9 mouse cellular contexts compared by ENCODE assay signal in genomic region chr5:24483326-24483725, GRCm38 (mm10). TPM values are rescaled to one million over a fixed set of nuclear protein-coding genes. Genes with fewer than 3 reads are reported as not detected.
DNase-seq lines count a peak whose midpoint lies in the region; ATAC-seq and TF ChIP-seq lines count a peak whose summit lies in the region.
"Had no signal": no experiment of that assay in that cellular context is flagged by ENCODE, and none has a peak within 500 bp of the region (broad histone marks: within the 10 kb centered on the region; RNA-seq: fewer than 3 reads in every experiment).

No protein-coding gene starts in this region.

- no peak overlapping the region for H3K4me3 ChIP-seq in bone marrow macrophage, adult 2 months (ENCODE audit: insufficient read depth, low read length)
- H3K4me3 ChIP-seq in forebrain, embryonic 10.5 days = no peak overlapping the region
- H3K4me3 ChIP-seq: heart, embryonic 15.5 days had no signal

- no peak overlapping the region for H3K27ac ChIP-seq in bone marrow macrophage, adult 2 months (ENCODE audit: insufficient read depth, low read depth, low read length)
- no peak overlapping the region for H3K27ac ChIP-seq in forebrain, embryonic 10.5 days
- H3K27ac ChIP-seq: heart, embryonic 15.5 days had no signal

- TF ChIP-seq POLR2A in bone marrow macrophage, adult 2 months (IDR thresholded peaks at IDR 0.05; ENCODE audit: borderline replicate concordance, low read depth, low read length) = no peak

- no peak for ATAC-seq in erythroblast, adult 5-6 weeks (replicated peaks; ENCODE audit: low FRiP score, poor library complexity, severe bottlenecking)

- 16% methylated on average over 10 of the region's 11 CpGs for WGBS in forebrain, embryonic 10.5 days

- no peaks in the 10 kb centered on the region for H3K4me1 ChIP-seq in bone marrow macrophage, adult 2 months (ENCODE audit: control insufficient read depth, insufficient read depth, low read length)
- peaks cover 75% of the 10 kb centered on the region for H3K4me1 ChIP-seq in forebrain, embryonic 10.5 days

- H3K36me3 ChIP-seq in forebrain, embryonic 10.5 days (replicated peaks) = peaks cover 89% of the 10 kb centered on the region

- peak; percentile 86 for DNase-seq in MN1 (ENCODE audit: low spot score)
- peak; percentile 80 for DNase-seq in forebrain, embryonic 10.5 days (ENCODE audit: extremely low spot score, low spot score)
- DNase-seq in heart, postnatal 4 days = peak; percentile 74
- DNase-seq in kidney, postnatal 4 days = peak; percentile 76 to 85
- peak; percentile 63 for DNase-seq in lung, postnatal 14 days
- DNase-seq in retina, postnatal 1 day = peak; percentile 86

- H3K27me3 ChIP-seq in forebrain, embryonic 10.5 days (ENCODE audit: poor library complexity, severe bottlenecking) = peaks cover 61% of the 10 kb centered on the region

- H3K9me3 ChIP-seq in forebrain, embryonic 10.5 days = no peaks in the 10 kb centered on the region
- H3K9me3 ChIP-seq: heart, embryonic 15.5 days had no signal

- peak; percentile 9; the same call in 1 of the 2 replicates for TF ChIP-seq CTCF in bone marrow macrophage, adult 2 months (IDR thresholded peaks at IDR 0.05; ENCODE audit: low read depth, low read length)

RNA-seq across cellular contexts. Expression of gene Agap3, which starts 31.3 kb away (rescaled TPM):
- 75.2 and 77.7 TPM in 2 replicates for polyA plus RNA-seq in bone marrow macrophage, adult 2 months (2012; ENCODE audit: insufficient read depth, insufficient read length, missing spikeins)
- 24.1 and 29.0 TPM in 2 replicates for polyA plus RNA-seq in forebrain, embryonic 10.5 days (2016; fragmentation: Nextera tagmentation; extraction: Ambion mirVana)
- total RNA-seq in heart, postnatal 4 days (2021) = 10 to 100 TPM; 83.4 to 97.4 TPM
- 1.0 and 3.5 TPM in 2 replicates for total RNA-seq in erythroblast, adult 5-6 weeks (2015; ENCODE audit: low replicate concordance)
- 10.5 and 14.5 TPM in 2 replicates for total RNA-seq in erythroblast, adult 5-6 weeks (2017; ENCODE audit: low replicate concordance)

RNA-seq across cellular contexts. Expression of gene Tmub1, which starts 35.7 kb away (rescaled TPM):
- 7.9 and 12.7 TPM in 2 replicates for polyA plus RNA-seq in bone marrow macrophage, adult 2 months (2012; ENCODE audit: insufficient read depth, insufficient read length, missing spikeins)
- 28.4 and 31.8 TPM in 2 replicates for polyA plus RNA-seq in forebrain, embryonic 10.5 days (2016; fragmentation: Nextera tagmentation; extraction: Ambion mirVana)
- total RNA-seq in heart, postnatal 4 days (2021) = 1 to 10 TPM; 8.5 to 8.7 TPM
- total RNA-seq in erythroblast, adult 5-6 weeks (2015; ENCODE audit: low replicate concordance) = 2.9 and 3.7 TPM in 2 replicates
- total RNA-seq in erythroblast, adult 5-6 weeks (2017; ENCODE audit: low replicate concordance) = 2.0 and 4.3 TPM in 2 replicates

RNA-seq across cellular contexts. Expression of gene Fastk, which starts 38.2 kb away (rescaled TPM):
- polyA plus RNA-seq in bone marrow macrophage, adult 2 months (2012; ENCODE audit: insufficient read depth, insufficient read length, missing spikeins) = 46.3 and 49.0 TPM in 2 replicates
- polyA plus RNA-seq in forebrain, embryonic 10.5 days (2016; fragmentation: Nextera tagmentation; extraction: Ambion mirVana) = 106 and 108 TPM in 2 replicates
- total RNA-seq in heart, postnatal 4 days (2021) = 100 to 1,000 TPM; 194 to 206 TPM
- 9.2 and 25.1 TPM in 2 replicates for total RNA-seq in erythroblast, adult 5-6 weeks (2015; ENCODE audit: low replicate concordance)
- 4.3 and 9.1 TPM in 2 replicates for total RNA-seq in erythroblast, adult 5-6 weeks (2017; ENCODE audit: low replicate concordance)

RNA-seq across cellular contexts. Expression of gene Gbx1, which starts 43.7 kb away (rescaled TPM):
- not detected in 2 replicates for polyA plus RNA-seq in bone marrow macrophage, adult 2 months (2012; ENCODE audit: insufficient read depth, insufficient read length, missing spikeins)
- polyA plus RNA-seq in forebrain, embryonic 10.5 days (2016; fragmentation: Nextera tagmentation; extraction: Ambion mirVana) = 0.09 and 0.21 TPM in 2 replicates
- total RNA-seq in heart, postnatal 4 days (2021) = not detected
- total RNA-seq in erythroblast, adult 5-6 weeks (2015; ENCODE audit: low replicate concordance) = not detected in 2 replicates
- not detected in 2 replicates for total RNA-seq in erythroblast, adult 5-6 weeks (2017; ENCODE audit: low replicate concordance)
- polyA plus RNA-seq: heart, embryonic 15.5 days had no signal

RNA-seq across cellular contexts. Expression of gene Asb10, which starts 57.5 kb away (rescaled TPM):
- 0.64 and 1.4 TPM in 2 replicates for polyA plus RNA-seq in bone marrow macrophage, adult 2 months (2012; ENCODE audit: insufficient read depth, insufficient read length, missing spikeins)
- polyA plus RNA-seq in forebrain, embryonic 10.5 days (2016; fragmentation: Nextera tagmentation; extraction: Ambion mirVana) = 0.09 and 0.15 TPM in 2 replicates
- total RNA-seq in heart, postnatal 4 days (2021) = 10 to 100 TPM; 19.8 to 23.1 TPM
- not detected in 2 replicates for total RNA-seq in erythroblast, adult 5-6 weeks (2015; ENCODE audit: low replicate concordance)
- 0.14 TPM in 1 of 2 replicates, not detected in the other for total RNA-seq in erythroblast, adult 5-6 weeks (2017; ENCODE audit: low replicate concordance)

Comparison
In these comparisons a context has a peak if more than half of its experiments do, and no peak if none do; other contexts are left out.
1. RNA of gene Agap3, which starts 31.3 kb away (total RNA-seq): 83.4 to 97.4 TPM in heart, postnatal 4 days; 1.0 to 14.5 TPM in erythroblast, adult 5-6 weeks; every median in the first group is over 4 times any median in the second.
2. RNA of gene Fastk, which starts 38.2 kb away (total RNA-seq): 194 to 206 TPM in heart, postnatal 4 days; 4.3 to 25.1 TPM in erythroblast, adult 5-6 weeks; every median in the first group is over 4 times any median in the second.
3. Peak in every context shown above with its lines, with median percentiles within 50 percentile points of each other: DNase-seq.